Mouse (Mus musculus) liver, postnatal 0 days (tissue): ENCODE measurements at regions not wholly inside any gene's neighbourhood (a gene's known extent, or its start where the extent isn't known, plus 50 kb on each side); places are given as distances from the start of the nearest gene placed in this dataset.

Experiments
- ATAC-seq: fragments of 200-750 bp; cut with Nextera tagmentation; 2 replicates; pipeline ENCODE4 v1.8.0; 2017; ENCODE audit warnings: mild to moderate bottlenecking, moderate library complexity
- DNase-seq: peaks from one replicate; pipeline ENCODE4 v3.0.0-alpha.2; 2016
- H3K27ac ChIP-seq: fragments of 300-500 bp; sonication (generic); 2 replicates; pipeline ENCODE4 v1.5.1; 2014; ENCODE audit warnings: antibody characterized with exemption, moderate library complexity, mild to moderate bottlenecking, low read depth
- H3K27me3 ChIP-seq: fragments of 300-500 bp; sonication (generic); 2 replicates; pipeline ENCODE4 v1.6.1; 2014; ENCODE audit warnings: low read length, control low read depth, mixed read lengths; ENCODE audit not compliant: insufficient read depth
- H3K36me3 ChIP-seq: fragments of 300-500 bp; sonication (generic); replicated peaks from 2 replicates; pipeline ENCODE4 v1.6.1; 2014; ENCODE audit warnings: mild to moderate bottlenecking, control low read depth, low read length, moderate library complexity, mixed read lengths; ENCODE audit not compliant: insufficient read depth
- H3K4me1 ChIP-seq: fragments of 300-500 bp; sonication (generic); 2 replicates; pipeline ENCODE4 v1.6.1; 2014; ENCODE audit warnings: antibody characterized with exemption, mild to moderate bottlenecking, control low read depth; ENCODE audit not compliant: insufficient read depth
- H3K4me2 ChIP-seq: fragments of 300-500 bp; sonication (generic); 2 replicates; pipeline ENCODE4 v1.6.1; 2014; ENCODE audit warnings: low read depth, mild to moderate bottlenecking, low read length, moderate library complexity, mixed read lengths
- H3K4me3 ChIP-seq: fragments of 300-500 bp; sonication (generic); 2 replicates; pipeline ENCODE4 v1.5.1; 2014; ENCODE audit warnings: low read depth, low read length
- H3K9ac ChIP-seq: fragments of 300-500 bp; sonication (generic); replicated peaks from 2 replicates; pipeline ENCODE4 v1.6.1; 2014; ENCODE audit warnings: mild to moderate bottlenecking, moderate library complexity
- H3K9me3 ChIP-seq: fragments of 300-500 bp; sonication (generic); 2 replicates; pipeline ENCODE4 v1.6.1; 2016; ENCODE audit warnings: mild to moderate bottlenecking, control low read depth, low read length, mixed read lengths
- CTCF ChIP-seq: sonication (generic); IDR thresholded peaks from 2 replicates; pipeline ENCODE4 v1.5.1; 2016; ENCODE audit warnings: antibody characterized with exemption, low read depth
- EP300 ChIP-seq: IDR thresholded peaks from 2 replicates; pipeline ENCODE4 v1.6.1; 2016; ENCODE audit warnings: antibody characterized with exemption, low read depth, mild to moderate bottlenecking
- WGBS: fragments of 180-500 bp; shearing (Covaris S2); extraction: QIAGEN DNeasy Blood & Tissue Kit; methylation state at CpG from one replicate; pipeline ENCODE4 v1.1.7; 2014; ENCODE audit not compliant: insufficient replicate concordance; 5-methylcytosine and 5-hydroxymethylcytosine counted together

DNA sequence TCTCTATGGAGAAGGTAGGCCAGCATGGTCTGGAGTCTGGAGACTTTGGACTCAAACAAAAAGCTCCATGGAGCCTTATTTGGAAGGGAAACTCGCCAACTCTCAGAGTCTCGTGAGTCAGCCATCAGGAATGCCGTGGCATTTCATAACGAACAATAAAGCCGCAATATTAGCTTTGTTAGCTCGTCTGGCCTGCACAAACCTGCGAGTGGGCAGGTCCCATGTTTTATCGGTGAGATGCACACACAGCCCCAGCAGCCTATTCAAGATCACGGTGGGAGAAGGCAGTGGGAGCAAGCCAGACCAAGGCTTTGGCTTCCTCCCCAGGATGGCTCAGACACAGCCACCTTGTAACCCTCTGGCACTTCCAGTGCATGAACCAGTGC, 84.4 kb downstream of the Gm11733 start:
- Histone ChIP-seq H3K36me3 (no peaks in the 10 kb centered on the region), H3K4me2 (no peak overlapping the region), H3K27me3 (no peaks in the 10 kb centered on the region), H3K9me3 (no peaks in the 10 kb centered on the region), H3K4me1 (peaks cover 18% of the 10 kb centered on the region), H3K4me3 (no peak overlapping the region), H3K27ac (no peak overlapping the region), H3K9ac (no peak overlapping the region)
- DNase-seq (peak; percentile 26), ATAC-seq (peak; percentile 78)
- TF ChIP-seq CTCF (no peak), EP300 (no peak)
- WGBS, result 58% methylated on average over 9 of the region's 9 CpGs

- Histone ChIP-seq H3K9ac (no peak overlapping the region), H3K36me3 (no peaks in the 10 kb centered on the region), H3K9me3 (no peaks in the 10 kb centered on the region), H3K27ac (no peak overlapping the region), H3K27me3 (no peaks in the 10 kb centered on the region), H3K4me1 (peaks cover 18% of the 10 kb centered on the region), H3K4me3 (no peak overlapping the region), H3K4me2 (no peak overlapping the region)
- 53% methylated on average over 8 of the region's 8 CpGs for WGBS
- no peak for DNase-seq
- no peak for TF ChIP-seq EP300
- TF ChIP-seq CTCF, result no peak
- no peak for ATAC-seq
Measured at GRCm38 (mm10) chr11:117569566-117570101, 84.5 kb upstream of the Tnrc6c start.

- no peaks in the 10 kb centered on the region for H3K36me3 ChIP-seq
- no peak for DNase-seq
- H3K4me2 ChIP-seq, result no peak overlapping the region
- H3K9me3 ChIP-seq, result no peaks in the 10 kb centered on the region
- no peak overlapping the region for H3K4me3 ChIP-seq
- TF ChIP-seq EP300, result no peak
- no peak for TF ChIP-seq CTCF
- H3K27me3 ChIP-seq, result no peaks in the 10 kb centered on the region
- H3K9ac ChIP-seq, result no peak overlapping the region
- 56% methylated on average over 3 of the region's 3 CpGs for WGBS
- H3K4me1 ChIP-seq, result peaks cover 18% of the 10 kb centered on the region
- H3K27ac ChIP-seq, result no peak overlapping the region
- ATAC-seq, result no peak
Measured at GRCm38 (mm10) chr11:117571858-117572257, 82.2 kb upstream of the Tnrc6c start.

DNA sequence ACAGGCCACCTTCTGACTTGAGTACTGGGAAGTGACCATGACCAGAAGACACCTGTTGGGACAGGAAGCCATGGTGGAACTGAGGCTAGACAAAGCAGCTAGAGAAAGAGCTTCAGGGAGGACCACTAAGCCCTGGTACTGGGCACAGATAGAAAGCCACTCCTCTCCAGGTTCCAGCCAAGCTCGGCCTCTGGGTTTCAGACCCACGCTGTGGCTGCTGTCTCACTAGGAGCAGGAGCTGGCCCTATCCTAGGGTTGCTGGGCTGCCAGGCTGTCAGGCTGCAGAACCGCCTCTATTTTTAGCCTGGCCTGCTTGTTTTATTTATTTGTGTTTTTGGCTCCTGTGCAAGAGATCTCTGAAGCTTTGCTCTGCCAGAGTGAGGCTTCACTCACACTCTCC, 79.4 kb upstream of the Tnrc6c start:
- Histone ChIP-seq H3K4me1 (peaks cover 4% of the 10 kb centered on the region), H3K27ac (no peak overlapping the region), H3K4me2 (no peak overlapping the region), H3K36me3 (no peaks in the 10 kb centered on the region), H3K9ac (no peak overlapping the region), H3K4me3 (no peak overlapping the region), H3K9me3 (no peaks in the 10 kb centered on the region), H3K27me3 (no peaks in the 10 kb centered on the region)
- 43% methylated on average over 3 of the region's 3 CpGs for WGBS
- no peak for TF ChIP-seq CTCF
- TF ChIP-seq EP300, result no peak
- DNase-seq (no peak), ATAC-seq (no peak)

- Histone ChIP-seq H3K27ac (no peak overlapping the region), H3K9me3 (no peaks in the 10 kb centered on the region), H3K4me3 (no peak overlapping the region), H3K9ac (no peak overlapping the region), H3K4me2 (no peak overlapping the region), H3K36me3 (no peaks in the 10 kb centered on the region), H3K27me3 (no peaks in the 10 kb centered on the region), H3K4me1 (no peaks in the 10 kb centered on the region)
- WGBS, result 94% methylated on average over 2 of the region's 2 CpGs
- ATAC-seq, result no peak
- no peak for TF ChIP-seq CTCF
- no peak for TF ChIP-seq EP300
- no peak for DNase-seq
Measured at GRCm38 (mm10) chr11:117579121-117579520, 75.0 kb upstream of the Tnrc6c start.

GRCm38 (mm10) chr11:117579720-117580119, 74.4 kb upstream of the Tnrc6c start:
- no peak for ATAC-seq
- no peaks in the 10 kb centered on the region for H3K9me3 ChIP-seq
- TF ChIP-seq EP300, result no peak
- no peak for TF ChIP-seq CTCF
- H3K36me3 ChIP-seq, result no peaks in the 10 kb centered on the region
- H3K9ac ChIP-seq, result no peak overlapping the region
- H3K27ac ChIP-seq, result no peak overlapping the region
- 50% methylated on average over 3 of the region's 3 CpGs for WGBS
- no peak overlapping the region for H3K4me2 ChIP-seq
- no peaks in the 10 kb centered on the region for H3K27me3 ChIP-seq
- no peaks in the 10 kb centered on the region for H3K4me1 ChIP-seq
- H3K4me3 ChIP-seq, result no peak overlapping the region
- no peak for DNase-seq

DNA sequence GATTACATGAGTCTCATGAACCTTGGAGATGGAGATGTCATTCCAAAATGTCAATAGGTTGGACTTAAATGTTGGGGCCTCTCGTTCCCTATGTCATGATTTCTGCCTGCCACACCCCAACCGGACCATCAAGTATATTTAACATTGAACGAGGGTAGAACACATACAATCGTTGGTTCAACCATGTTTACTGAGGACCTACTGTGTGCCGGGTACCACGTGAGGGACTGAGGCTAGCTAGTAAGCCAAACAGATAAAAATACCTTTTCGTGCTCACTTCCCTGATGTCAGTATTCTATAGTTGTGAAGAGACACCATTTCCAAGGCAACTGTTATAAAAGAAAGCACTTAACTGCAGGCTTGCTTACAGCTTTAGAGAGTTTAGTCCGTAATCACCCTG, 70.6 kb upstream of the Tnrc6c start:
- no peaks in the 10 kb centered on the region; the same call in 1 of the 2 replicates for H3K9me3 ChIP-seq
- ATAC-seq (no peak), DNase-seq (no peak)
- no peak overlapping the region for H3K9ac ChIP-seq
- TF ChIP-seq EP300, result no peak
- H3K27me3 ChIP-seq, result no peaks in the 10 kb centered on the region
- no peak overlapping the region for H3K27ac ChIP-seq
- H3K4me2 ChIP-seq, result no peak overlapping the region
- H3K4me1 ChIP-seq, result no peaks in the 10 kb centered on the region
- H3K4me3 ChIP-seq, result no peak overlapping the region
- H3K36me3 ChIP-seq, result no peaks in the 10 kb centered on the region
- 83% methylated on average over 8 of the region's 8 CpGs for WGBS
